Mouse (Mus musculus) R1 (cell line): Measurements from ENCODE around the gene Tmem269.

Experiments
- DNase-seq: peaks from one replicate; pipeline ENCODE4 v3.0.0-alpha.2; 2018; ENCODE audit warnings: low read depth, low spot score

The Tmem269 gene

DNA sequence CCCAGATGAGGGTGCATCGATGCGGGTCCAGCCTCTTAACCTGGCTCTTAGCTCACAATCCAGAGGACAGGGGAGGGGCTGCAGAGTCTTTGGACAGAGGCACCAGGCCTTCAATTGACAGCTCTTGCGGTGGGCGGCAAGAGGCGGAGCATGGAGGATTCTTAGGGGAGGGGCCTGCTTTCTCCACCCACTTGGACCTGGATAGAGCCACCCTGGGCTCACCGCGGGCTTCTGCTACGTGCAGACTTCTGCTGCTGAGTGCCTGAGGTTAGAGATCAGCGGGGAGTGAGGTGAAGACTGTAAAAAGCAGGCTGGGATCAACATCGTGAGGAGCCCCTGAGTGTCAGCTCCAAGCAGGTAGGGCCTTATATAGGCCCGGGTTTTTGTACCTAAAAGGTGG, at the start of gene Tmem269:
Gene Tmem269, minus strand, starts transcription at position 49 of the 400 bp plus-strand sequence.
- DNase-seq, result peak; percentile 70

DNA sequence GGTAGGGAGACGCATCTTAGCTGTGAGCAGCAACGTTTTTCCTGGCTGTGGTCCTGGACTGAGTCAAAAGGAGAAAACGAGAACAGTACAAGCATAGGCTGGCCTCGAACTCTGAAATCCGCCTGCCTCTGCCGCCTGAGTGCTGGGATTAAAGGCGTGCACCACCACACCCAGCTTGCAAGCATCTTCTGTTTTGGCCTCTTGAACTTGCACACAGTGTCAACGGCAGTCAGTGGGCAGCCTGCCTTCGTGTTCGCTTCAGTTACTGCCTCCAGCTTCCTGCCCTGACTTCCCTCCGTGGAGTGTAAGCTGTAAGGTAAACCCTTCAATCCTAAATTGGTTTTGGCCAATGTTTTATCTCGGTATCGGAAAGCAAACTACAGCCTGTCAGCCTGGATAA, 48.6 kb upstream of the Tmem269 start:
- DNase-seq, result no peak

GRCm38 (mm10) chr4:119263459-119263858, 45.4 kb upstream of the Tmem269 start:
- no peak for DNase-seq

DNA sequence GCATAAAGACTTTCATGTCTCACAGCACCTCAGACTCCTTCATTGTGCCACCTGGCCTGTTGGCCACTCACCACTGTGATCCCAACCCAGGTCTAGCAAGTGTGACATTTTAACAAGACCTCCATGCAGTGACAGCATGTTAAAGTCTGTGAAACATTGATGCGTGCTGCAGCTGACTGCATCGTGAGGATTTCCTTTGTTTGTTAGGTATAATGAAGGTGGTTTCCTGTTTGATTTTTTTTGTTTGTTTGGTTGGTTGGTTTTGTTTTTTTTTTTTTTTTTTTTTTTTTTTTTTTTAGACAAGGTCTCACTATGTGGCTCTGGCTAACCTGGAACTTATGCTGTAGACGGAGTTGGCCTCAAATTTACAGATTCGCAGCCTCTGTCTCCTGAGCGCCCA, 44.5 kb upstream of the Tmem269 start:
- no peak for DNase-seq

DNA sequence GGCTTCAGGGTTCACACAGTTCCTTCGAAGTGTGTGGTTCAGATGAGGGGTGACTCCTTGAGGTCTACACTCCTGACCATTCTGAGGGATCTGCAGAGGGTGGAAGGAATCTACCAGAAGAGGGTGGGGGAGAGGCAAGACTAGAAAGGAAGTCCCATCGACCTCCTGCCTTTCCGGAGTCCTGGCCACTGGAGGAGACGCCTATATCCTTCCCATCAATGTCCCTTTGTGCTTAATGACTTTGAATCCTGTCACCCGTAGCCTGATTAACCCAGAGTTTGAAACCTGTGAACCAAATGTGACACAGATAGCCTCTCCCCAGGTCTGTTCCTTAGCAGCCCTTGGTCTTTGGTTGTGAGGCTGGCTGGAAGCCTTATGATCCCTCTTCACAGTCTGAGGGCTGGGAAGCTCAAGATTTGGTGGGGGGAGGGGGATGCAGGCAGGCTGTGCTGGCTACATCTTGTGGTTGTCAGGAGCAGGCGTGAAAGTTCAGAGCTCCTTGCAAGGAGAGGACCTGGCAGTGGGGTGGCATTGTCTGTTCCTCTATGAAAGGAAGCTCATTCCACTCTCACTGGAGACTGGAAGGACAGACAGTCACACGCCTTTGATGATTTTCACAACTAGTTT, 43.2 kb upstream of the Tmem269 start:
- DNase-seq, result no peak

DNA sequence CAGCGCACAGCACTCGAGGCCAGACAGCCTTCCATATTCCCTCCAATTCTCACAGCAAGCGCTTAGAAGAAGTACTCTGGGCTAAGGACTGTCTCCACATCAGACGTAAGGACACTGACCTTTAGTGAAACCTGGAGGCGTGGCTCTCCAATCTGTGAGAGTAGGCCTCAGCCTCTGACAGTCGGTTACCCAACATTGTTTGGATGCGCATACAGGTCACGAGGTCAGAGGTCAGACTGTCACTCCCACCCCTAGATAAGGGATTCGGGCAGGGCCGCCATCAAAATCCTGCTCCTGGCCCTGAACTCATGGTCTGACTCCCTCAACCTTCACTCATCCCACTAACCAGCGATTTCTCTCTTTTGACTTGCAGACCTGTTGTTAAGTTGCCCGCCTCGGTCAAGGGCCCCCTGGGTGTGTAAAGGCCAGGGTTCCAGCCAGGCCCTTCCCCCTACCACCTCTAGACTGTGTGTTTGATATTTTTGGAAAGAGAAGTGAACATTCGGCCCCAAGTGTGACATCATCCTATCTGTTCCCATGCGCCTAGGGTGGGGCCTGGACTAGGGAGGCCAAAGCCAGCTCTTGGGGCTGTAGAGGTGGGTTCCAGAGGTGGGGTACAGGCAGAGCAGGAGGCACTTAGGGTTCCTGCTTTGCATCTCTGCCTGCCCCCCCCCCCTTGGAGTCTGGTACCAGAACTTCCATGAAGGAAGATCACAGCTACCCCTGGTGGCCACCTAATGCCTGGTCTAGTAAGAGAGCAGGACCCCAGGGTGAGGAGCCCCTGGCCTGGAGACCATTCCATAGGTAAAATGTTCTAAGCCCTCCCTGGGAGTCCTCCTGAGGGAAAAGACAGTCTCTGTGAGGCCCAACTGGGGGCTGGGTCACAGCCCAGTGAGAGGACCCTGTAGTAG, 41.6 kb upstream of the Tmem269 start:
- peak; percentile 63 for DNase-seq

GRCm38 (mm10) chr4:119257083-119257482, 39.1 kb upstream of the Tmem269 start:
- DNase-seq, result no peak

DNA sequence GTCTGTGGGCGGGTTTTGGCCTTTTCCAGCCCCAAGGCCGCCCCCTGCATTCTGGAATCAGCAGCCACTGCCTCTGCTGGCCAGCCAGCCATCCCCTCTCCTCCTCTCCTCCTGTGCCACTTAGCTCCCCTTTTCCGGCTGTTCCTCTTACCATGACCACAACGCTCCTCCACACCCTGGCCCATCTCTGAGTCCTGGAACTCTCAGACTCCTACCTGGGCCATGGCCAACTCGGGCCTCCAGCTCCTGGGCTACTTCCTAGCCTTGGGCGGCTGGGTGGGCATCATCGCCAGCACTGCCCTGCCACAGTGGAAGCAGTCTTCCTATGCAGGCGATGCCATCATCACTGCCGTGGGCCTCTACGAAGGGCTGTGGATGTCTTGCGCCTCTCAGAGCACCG, 37.3 kb upstream of the Tmem269 start, which contains the start of gene Cldn19:
Gene Cldn19, plus strand, starts transcription at position 64 of the 400 bp plus-strand sequence.
- DNase-seq, result no peak

GRCm38 (mm10) chr4:119254012-119254618, 36.1 kb upstream of the Tmem269 start:
- no peak for DNase-seq

DNA sequence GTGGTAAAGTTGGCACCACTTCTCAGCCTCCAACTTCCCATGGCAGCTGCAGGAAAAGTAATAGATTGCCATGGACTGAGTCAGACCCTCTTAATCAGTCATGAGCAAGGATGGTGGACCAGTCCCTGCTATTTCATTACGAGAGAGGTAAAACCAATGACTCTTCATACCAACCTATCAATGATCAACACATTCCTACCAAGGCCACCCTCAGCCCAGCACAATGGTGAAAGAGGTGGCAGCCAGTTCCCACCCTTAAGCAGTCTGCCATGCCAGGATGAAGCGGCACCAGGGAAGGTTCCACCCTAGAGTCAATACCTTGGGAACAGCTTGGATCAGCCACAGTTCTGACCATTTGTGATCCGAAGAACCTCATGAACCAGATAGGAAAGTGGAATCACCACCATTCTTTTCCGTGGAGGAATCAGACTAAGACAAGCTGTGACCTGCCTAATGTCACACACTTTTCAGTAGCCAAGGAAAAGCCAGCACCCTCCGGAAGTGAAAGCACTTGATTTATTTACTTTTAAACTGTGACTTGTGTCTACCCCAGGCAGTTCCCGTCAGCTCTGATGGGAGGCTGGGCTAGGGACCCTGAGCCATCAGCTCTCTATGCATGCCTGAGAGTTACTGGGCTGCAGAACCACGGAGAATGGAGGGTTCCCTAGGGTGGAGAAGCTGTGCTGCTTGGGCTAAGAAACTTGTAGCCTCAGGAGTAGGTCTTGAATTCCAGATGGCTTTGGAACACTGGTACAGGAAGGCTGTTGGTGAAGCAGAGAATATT, 34.2 kb upstream of the Tmem269 start:
- no peak for DNase-seq

DNA sequence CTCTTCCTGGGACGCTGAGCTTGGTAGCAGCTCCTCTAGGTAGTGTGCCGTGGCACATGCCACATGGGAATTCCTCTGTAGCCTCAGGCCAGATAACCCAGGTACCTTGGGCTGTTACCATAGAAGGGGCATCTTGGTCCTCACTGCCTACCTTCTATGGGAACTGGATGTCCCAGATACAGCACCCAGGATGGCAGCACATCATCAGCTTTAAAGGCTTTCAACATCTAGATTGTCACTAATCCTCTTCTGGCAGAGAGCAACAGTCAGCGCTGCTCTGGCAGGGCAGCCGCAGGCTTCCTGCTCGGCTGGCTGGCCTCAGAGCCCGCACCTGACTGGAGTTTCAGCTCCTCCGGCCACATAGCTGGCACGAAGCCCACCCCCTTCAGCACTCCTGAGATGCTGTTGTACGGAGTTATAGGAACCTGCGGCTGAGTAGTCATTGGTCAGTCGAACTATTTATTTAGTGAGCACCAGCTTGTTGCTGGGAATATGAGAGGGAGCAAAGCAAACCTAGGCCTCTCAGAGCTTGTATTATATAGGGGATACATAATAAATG, 30.5 kb upstream of the Tmem269 start:
- DNase-seq, result no peak

- peak; percentile 94 for DNase-seq
Observed at GRCm38 (mm10) chr4:119247462-119248235, 29.6 kb upstream of the Tmem269 start.

DNA sequence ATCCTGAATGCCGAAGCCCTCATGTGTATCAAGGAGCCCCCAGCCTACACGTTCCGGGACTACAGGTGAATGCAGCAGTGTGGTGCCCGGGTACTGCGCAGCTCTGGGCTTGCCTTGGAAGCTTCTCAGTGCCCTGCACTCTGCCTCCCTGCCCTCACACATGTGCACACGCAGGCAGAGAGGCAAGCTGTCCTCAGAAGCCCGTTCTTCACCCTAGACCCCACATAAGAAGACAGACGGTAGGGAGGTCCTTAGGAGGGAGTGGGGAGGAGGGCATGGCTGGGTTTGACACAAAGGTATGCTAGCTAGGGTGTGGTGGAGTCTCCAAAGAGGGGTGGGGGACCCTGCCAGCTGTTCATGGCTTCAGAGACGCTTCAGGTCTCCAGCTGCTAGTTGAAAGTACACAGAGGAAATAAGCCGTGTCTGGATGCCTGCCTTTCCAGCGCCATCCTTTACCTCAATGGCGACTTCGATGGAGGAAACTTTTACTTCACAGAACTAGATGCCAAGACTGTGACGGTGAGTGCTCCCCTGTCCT, 28.7 kb upstream of the Tmem269 start:
- DNase-seq, result peak; percentile 32

GRCm38 (mm10) chr4:119245961-119246360, 27.9 kb upstream of the Tmem269 start:
- no peak for DNase-seq

DNA sequence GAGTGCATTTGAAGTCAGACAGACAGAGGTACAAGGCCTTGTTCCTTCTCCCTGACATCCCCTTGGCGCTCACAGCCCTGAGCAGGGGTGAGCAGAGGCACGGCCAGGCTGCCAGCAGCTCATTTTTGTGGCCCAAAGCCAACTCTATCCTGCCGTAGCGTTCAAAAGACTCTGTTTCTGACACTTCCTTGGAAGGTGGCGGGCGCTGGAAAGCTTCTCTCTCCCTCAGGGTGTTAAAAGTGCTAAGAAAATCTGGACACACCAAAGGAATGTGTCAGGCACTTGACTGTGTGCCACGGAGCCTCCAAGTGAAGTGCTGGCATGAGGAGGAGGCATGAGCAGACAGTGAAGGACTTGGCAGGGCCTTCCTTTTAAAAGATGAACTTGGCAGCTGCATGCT, 27.5 kb upstream of the Tmem269 start:
- DNase-seq, result no peak

GRCm38 (mm10) chr4:119244468-119245240, 26.6 kb upstream of the Tmem269 start:
- DNase-seq, result peak; percentile 44

- no peak for DNase-seq
Observed at GRCm38 (mm10) chr4:119242571-119242970, 24.6 kb upstream of the Tmem269 start.

DNA sequence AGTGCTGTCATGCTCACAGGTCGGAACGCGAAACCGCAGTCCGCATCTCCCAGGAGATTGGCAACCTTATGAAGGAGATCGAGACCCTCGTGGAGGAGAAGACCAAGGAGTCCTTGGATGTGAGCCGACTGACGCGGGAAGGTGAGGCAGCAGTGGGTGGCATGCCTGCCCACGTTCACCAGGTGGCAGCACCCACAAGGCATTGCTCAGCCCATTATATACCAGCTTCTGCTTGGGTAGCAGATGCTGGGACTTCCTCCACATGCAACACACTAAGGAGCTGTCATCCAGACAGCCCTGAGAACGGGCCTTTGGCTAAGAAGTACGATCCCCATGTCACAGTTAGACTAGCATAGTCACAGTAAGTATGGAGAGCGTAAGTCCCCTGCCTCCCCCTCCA, 23.6 kb upstream of the Tmem269 start:
- DNase-seq, result no peak

DNA sequence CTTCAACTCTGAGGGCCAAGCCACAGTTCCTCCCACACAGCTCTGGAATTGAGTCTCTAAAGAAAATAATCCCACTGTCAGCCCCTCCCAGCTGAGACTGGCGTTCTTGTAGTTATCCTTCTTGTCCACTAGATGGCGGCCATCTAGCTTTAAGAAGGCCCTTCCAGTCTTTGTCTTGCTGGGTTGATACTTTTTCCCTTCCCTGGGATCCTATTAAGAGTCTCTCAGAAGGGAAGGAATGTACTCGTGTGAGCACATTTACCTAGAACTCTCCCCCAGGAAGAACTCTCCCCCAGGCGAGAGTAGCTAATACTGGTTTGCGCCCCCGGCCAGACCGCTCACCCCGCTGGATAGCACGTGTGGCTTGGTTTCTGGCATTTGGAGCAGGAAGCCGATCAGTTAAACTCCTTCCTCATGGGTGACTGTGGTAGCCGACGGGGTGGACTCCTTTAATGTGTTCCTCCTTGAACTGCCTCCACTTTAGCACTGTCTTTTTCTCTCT, 21.2 kb upstream of the Tmem269 start:
- peak; percentile 93 for DNase-seq
